Mouse (Mus musculus): ENCODE results near the gene 6030445D17Rik.

DNA sequence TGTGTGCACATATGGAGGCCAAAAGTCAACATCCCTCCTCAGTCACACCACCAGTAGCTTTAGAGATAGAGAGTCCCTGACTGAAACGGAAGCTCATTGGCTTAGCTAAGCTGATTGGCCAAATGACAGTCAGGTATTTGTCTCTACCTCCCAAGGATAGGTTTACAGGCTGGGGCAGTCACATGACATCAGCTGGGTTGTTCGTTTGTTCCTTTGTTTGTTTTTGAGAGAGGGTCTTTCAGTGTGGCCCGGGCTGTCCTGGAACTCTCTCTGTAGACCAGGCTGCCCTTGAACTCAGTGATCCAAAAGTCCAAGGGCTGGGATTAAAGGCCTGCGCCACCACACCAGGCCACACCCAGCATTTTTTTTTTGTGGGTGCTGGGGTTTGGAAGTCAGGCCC, 844 bp upstream of the 6030445D17Rik start:
- TF ChIP-seq POLR2A (IDR thresholded peaks at IDR 0.05; ENCODE audit: extremely low read depth, insufficient read depth, low read length), result no peak
- TF ChIP-seq CTCF (IDR thresholded peaks at IDR 0.05; ENCODE audit: low read depth, low read length), result no peak
